Mouse (Mus musculus) ES-Bruce4 (cell line): ENCODE measurements at regions not wholly inside any gene's neighbourhood (a gene's known extent, or its start where the extent isn't known, plus 50 kb on each side); places are given as distances from the start of the nearest gene placed in this dataset.

Source experiments
- H3K27ac ChIP-seq: 2 replicates; pipeline ENCODE4 v1.5.1; 2012; ENCODE audit warnings: low read length, inconsistent platforms; ENCODE audit not compliant: insufficient read depth
- H3K27me3 ChIP-seq: 2 replicates; pipeline ENCODE4 v1.6.1; 2012; ENCODE audit warnings: mild to moderate bottlenecking, low read length, inconsistent platforms; ENCODE audit not compliant: control insufficient read depth, poor library complexity, insufficient read depth, severe bottlenecking
- H3K36me3 ChIP-seq: 2 replicates; pipeline ENCODE4 v1.6.1; 2012; ENCODE audit warnings: inconsistent platforms, mild to moderate bottlenecking, low read length, moderate library complexity; ENCODE audit not compliant: control insufficient read depth, poor library complexity, insufficient read depth, severe bottlenecking
- H3K4me1 ChIP-seq: one replicate; pipeline ENCODE4 v1.8.1; 2011; ENCODE audit warnings: low read length; ENCODE audit not compliant: control insufficient read depth, insufficient read depth
- H3K4me3 ChIP-seq: 2 replicates; pipeline ENCODE4 v1.5.1; 2011; ENCODE audit warnings: low read depth, mild to moderate bottlenecking, low read length
- H3K9ac ChIP-seq: 2 replicates; pipeline ENCODE4 v1.6.1; 2012; ENCODE audit warnings: low read depth, mild to moderate bottlenecking, inconsistent platforms; ENCODE audit not compliant: poor library complexity, severe bottlenecking
- H3K9me3 ChIP-seq: replicated peaks from 2 replicates; pipeline ENCODE4 v1.6.1; 2012; ENCODE audit warnings: mild to moderate bottlenecking, low read length, inconsistent platforms; ENCODE audit not compliant: control insufficient read depth, poor library complexity, insufficient read depth, severe bottlenecking
- CTCF ChIP-seq: IDR thresholded peaks from one replicate; pipeline ENCODE4 v1.8.1; 2011; ENCODE audit warnings: low read depth, low read length
- EP300 ChIP-seq: IDR thresholded peaks from 2 replicates; pipeline ENCODE4 v1.6.1; 2011; ENCODE audit warnings: low read depth, low read length; ENCODE audit not compliant: insufficient read depth
- POLR2A ChIP-seq: IDR thresholded peaks from one replicate; pipeline ENCODE4 v1.8.1; 2011; ENCODE audit warnings: low read length; ENCODE audit not compliant: insufficient read depth

DNA sequence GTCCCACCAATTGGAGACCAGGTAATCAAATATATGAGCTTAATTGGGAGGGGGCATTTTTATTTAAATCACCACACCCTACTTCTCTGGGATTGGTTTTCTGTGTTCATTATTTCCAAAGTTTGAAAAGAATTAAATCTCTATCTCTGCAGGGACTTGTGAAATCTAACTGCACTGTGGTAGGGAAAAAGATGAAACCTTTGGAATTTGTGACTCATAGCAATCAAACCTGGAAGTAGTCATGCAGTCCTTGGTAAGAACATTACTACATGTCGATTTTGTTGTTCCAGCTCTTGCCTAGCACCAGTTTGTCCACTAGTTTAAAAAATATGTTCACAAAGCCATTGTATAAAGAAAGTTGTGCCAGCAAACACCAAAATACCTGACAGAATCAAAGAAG, 54.5 kb upstream of the Tars start:
- Histone ChIP-seq H3K27ac (no peak overlapping the region), H3K9me3 (no peaks in the 10 kb centered on the region), H3K4me3 (no peak overlapping the region), H3K36me3 (no peaks in the 10 kb centered on the region), H3K9ac (no peak overlapping the region), H3K4me1 (peaks cover 1% of the 10 kb centered on the region), H3K27me3 (no peaks in the 10 kb centered on the region)
- TF ChIP-seq CTCF (no peak), EP300 (no peak), POLR2A (no peak)

DNA sequence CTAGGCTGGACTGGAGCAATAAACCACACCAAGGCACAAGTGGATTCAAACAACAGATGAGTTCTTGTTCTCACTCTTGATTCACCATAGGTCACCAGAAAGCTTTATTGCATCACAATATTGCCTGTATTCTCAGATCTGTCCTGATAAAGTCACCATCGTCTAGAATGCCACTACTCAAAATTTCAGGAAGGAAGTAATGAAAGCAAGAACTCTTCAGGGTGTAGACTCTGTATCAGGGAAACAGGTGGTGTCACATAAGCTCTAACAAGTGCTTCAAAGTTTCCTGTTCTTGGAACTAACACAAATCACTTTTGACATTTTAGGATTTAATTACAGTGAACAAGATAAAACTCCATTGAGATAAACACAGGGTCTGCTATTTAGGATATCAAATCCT, 52.2 kb upstream of the Tars start:
- Histone ChIP-seq H3K27me3 (no peaks in the 10 kb centered on the region), H3K9me3 (no peaks in the 10 kb centered on the region), H3K9ac (no peak overlapping the region), H3K36me3 (no peaks in the 10 kb centered on the region), H3K4me1 (no peaks in the 10 kb centered on the region), H3K4me3 (no peak overlapping the region), H3K27ac (no peak overlapping the region)
- no peak for TF ChIP-seq CTCF
- TF ChIP-seq EP300, result no peak
- no peak for TF ChIP-seq POLR2A
